In the genomic region with DNA sequence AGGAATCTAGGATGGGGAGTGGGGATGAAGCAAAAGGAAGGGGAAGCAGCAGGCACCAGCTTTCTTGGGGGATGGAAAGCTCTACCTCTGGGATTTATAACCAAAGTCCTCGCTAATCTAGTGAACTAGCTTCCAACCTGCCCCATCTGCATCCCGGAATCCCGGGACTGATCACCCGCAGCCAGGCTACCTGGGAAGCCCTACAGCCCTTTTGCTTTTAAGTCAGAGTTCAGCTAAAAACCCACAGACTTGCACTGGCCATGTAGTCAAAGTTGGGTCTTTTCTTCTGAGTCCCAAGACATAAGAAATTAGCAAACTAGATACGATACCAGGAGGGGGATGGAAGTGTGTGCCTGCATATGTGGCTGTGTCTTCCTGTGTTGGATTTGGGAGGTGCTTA, we compare ENCODE assay signal across 15 mouse cellular contexts. TPM values are rescaled to one million over a fixed set of nuclear protein-coding genes. Genes with fewer than 3 reads are reported as not detected.
DNase-seq lines count a peak whose midpoint lies in the region; ATAC-seq lines count a peak whose summit lies in the region.
"Had no signal": no experiment of that assay in that cellular context is flagged by ENCODE, and none has a peak within 500 bp of the region (broad histone marks: within the 10 kb centered on the region; RNA-seq: fewer than 3 reads in every experiment).

No protein-coding gene starts in this region.

- no peaks in the 10 kb centered on the region for H3K9me3 ChIP-seq in kidney, embryonic 14.5 days (ENCODE audit: control insufficient read depth, low read length)
- no peaks in the 10 kb centered on the region for H3K9me3 ChIP-seq in embryonic facial prominence, embryonic 10.5 days
- no peaks in the 10 kb centered on the region for H3K9me3 ChIP-seq in hindbrain, embryonic 12.5 days (replicated peaks)
- H3K9me3 ChIP-seq in limb, embryonic 13.5 days, result no peaks in the 10 kb centered on the region
- no peaks in the 10 kb centered on the region for H3K9me3 ChIP-seq in liver, embryonic 11.5 days (ENCODE audit: control insufficient read depth, low read length)

- no peak for ATAC-seq in kidney, embryonic 14.5 days (ENCODE audit: low FRiP score, low TSS enrichment)
- no peak for ATAC-seq in hindbrain, embryonic 12.5 days (ENCODE audit: low FRiP score)
- no peak for ATAC-seq in limb, embryonic 13.5 days (ENCODE audit: low FRiP score, low read depth)
- no peak for ATAC-seq in liver, embryonic 11.5 days (replicated peaks; ENCODE audit: low FRiP score)
- ATAC-seq: midbrain, embryonic 16.5 days; Patski had no signal

- H3K4me2 ChIP-seq in kidney, embryonic 14.5 days (replicated peaks; ENCODE audit: low read depth, low read length), result 0 out of 2 replicates have a peak overlapping the region, but pooled peaks have one; percentile 13
- H3K4me2 ChIP-seq in hindbrain, embryonic 12.5 days (replicated peaks), result 0 out of 2 replicates have a peak overlapping the region, but pooled peaks have one; percentile 5
- peak overlapping the region; percentile 43 for H3K4me2 ChIP-seq in limb, embryonic 13.5 days (replicated peaks)
- H3K4me2 ChIP-seq in liver, embryonic 11.5 days, result no peak overlapping the region

- DNase-seq in kidney, adult 11 months, result no peak
- DNase-seq in embryonic facial prominence, embryonic 10.5 days (ENCODE audit: low spot score), result peak; percentile 39
- no peak for DNase-seq in layer of hippocampus, adult 9-11 months
- DNase-seq in liver, embryonic 11.5 days (ENCODE audit: low spot score), result no peak
- DNase-seq in cerebellum, postnatal 14 days, result no peak
- DNase-seq: adrenal gland, postnatal 25 days; cerebellum, adult 11-12 months; kidney, adult 8-10 months; lung, postnatal 14 days had no signal

- H3K4me1 ChIP-seq in kidney, embryonic 14.5 days (ENCODE audit: control insufficient read depth, insufficient read depth, low read length), result no peaks in the 10 kb centered on the region; the same call in 1 of the 2 replicates
- peaks cover 29% of the 10 kb centered on the region for H3K4me1 ChIP-seq in embryonic facial prominence, embryonic 10.5 days
- peaks cover 37% of the 10 kb centered on the region for H3K4me1 ChIP-seq in hindbrain, embryonic 12.5 days
- H3K4me1 ChIP-seq in limb, embryonic 13.5 days, result peaks cover 40% of the 10 kb centered on the region
- H3K4me1 ChIP-seq in liver, embryonic 11.5 days (replicated peaks; ENCODE audit: control insufficient read depth, insufficient read depth, low read length), result peaks cover 2% of the 10 kb centered on the region

- no peak overlapping the region for H3K9ac ChIP-seq in kidney, embryonic 14.5 days (ENCODE audit: low read depth, low read length)
- no peak overlapping the region for H3K9ac ChIP-seq in hindbrain, embryonic 12.5 days
- H3K9ac ChIP-seq in limb, embryonic 13.5 days, result no peak overlapping the region
- no peak overlapping the region for H3K9ac ChIP-seq in liver, embryonic 11.5 days (ENCODE audit: low read depth, low read length)

- H3K36me3 ChIP-seq in kidney, embryonic 14.5 days (ENCODE audit: control insufficient read depth, insufficient read depth, low read length), result no peaks in the 10 kb centered on the region
- no peaks in the 10 kb centered on the region for H3K36me3 ChIP-seq in embryonic facial prominence, embryonic 10.5 days (replicated peaks)
- H3K36me3 ChIP-seq in hindbrain, embryonic 12.5 days, result no peaks in the 10 kb centered on the region
- H3K36me3 ChIP-seq in limb, embryonic 13.5 days, result no peaks in the 10 kb centered on the region
- H3K36me3 ChIP-seq in liver, embryonic 11.5 days (ENCODE audit: control insufficient read depth, insufficient read depth, low read length), result no peaks in the 10 kb centered on the region

- H3K27me3 ChIP-seq in kidney, embryonic 14.5 days (ENCODE audit: control insufficient read depth, insufficient read depth, low read length), result peaks cover 78% of the 10 kb centered on the region
- peaks cover 93% of the 10 kb centered on the region for H3K27me3 ChIP-seq in embryonic facial prominence, embryonic 10.5 days (replicated peaks; ENCODE audit: low read depth, poor library complexity, severe bottlenecking)
- peaks cover 68% of the 10 kb centered on the region for H3K27me3 ChIP-seq in hindbrain, embryonic 12.5 days
- H3K27me3 ChIP-seq in limb, embryonic 13.5 days, result peaks cover 74% of the 10 kb centered on the region
- peaks cover 79% of the 10 kb centered on the region for H3K27me3 ChIP-seq in liver, embryonic 11.5 days (replicated peaks; ENCODE audit: control insufficient read depth, insufficient read depth, low read length)

- no peak overlapping the region for H3K27ac ChIP-seq in kidney, embryonic 14.5 days (ENCODE audit: low read depth, low read length)
- no peak overlapping the region for H3K27ac ChIP-seq in embryonic facial prominence, embryonic 10.5 days (replicated peaks)
- H3K27ac ChIP-seq in hindbrain, embryonic 12.5 days, result no peak overlapping the region
- no peak overlapping the region for H3K27ac ChIP-seq in limb, embryonic 13.5 days
- no peak overlapping the region for H3K27ac ChIP-seq in liver, embryonic 11.5 days (ENCODE audit: low read depth, low read length)

- 3% methylated on average over 5 of the region's 5 CpGs for WGBS in kidney, embryonic 14.5 days
- WGBS in embryonic facial prominence, embryonic 10.5 days, result 3% methylated on average over 5 of the region's 5 CpGs
- WGBS in hindbrain, embryonic 12.5 days, result 8% methylated on average over 5 of the region's 5 CpGs
- WGBS in limb, embryonic 13.5 days, result 9% methylated on average over 5 of the region's 5 CpGs
- 13% methylated on average over 5 of the region's 5 CpGs for WGBS in liver, embryonic 11.5 days

- no peak overlapping the region for H3K4me3 ChIP-seq in kidney, embryonic 14.5 days (ENCODE audit: low read length)
- no peak overlapping the region for H3K4me3 ChIP-seq in embryonic facial prominence, embryonic 10.5 days
- H3K4me3 ChIP-seq in hindbrain, embryonic 12.5 days, result no peak overlapping the region
- peak overlapping the region; percentile 20 for H3K4me3 ChIP-seq in limb, embryonic 13.5 days
- no peak overlapping the region for H3K4me3 ChIP-seq in liver, embryonic 11.5 days (ENCODE audit: low read depth, low read length)
- H3K4me3 ChIP-seq: erythroblast, embryonic 14.5 days had no signal

RNA-seq across cellular contexts. Expression of gene Tshz3, which starts 5.5 kb away (rescaled TPM):
- polyA plus RNA-seq in kidney, embryonic 14.5 days (2014; fragmentation: Nextera tagmentation; extraction: Ambion mirVana), result 13.2 and 17.9 TPM in 2 replicates
- 4.0 and 5.0 TPM in 2 replicates for polyA plus RNA-seq in embryonic facial prominence, embryonic 10.5 days (2016; fragmentation: Nextera tagmentation; extraction: Ambion mirVana)
- polyA plus RNA-seq in hindbrain, embryonic 12.5 days (2016; fragmentation: Nextera tagmentation; extraction: Ambion mirVana), result 25.5 and 25.7 TPM in 2 replicates
- 10.9 and 11.0 TPM in 2 replicates for polyA plus RNA-seq in limb, embryonic 13.5 days (2015; fragmentation: Nextera tagmentation; extraction: Ambion mirVana)
- 3.3 and 3.7 TPM in 2 replicates for polyA plus RNA-seq in liver, embryonic 11.5 days (2014; fragmentation: Nextera tagmentation; extraction: Ambion mirVana)
- polyA plus RNA-seq: erythroblast, embryonic 14.5 days had no signal
